Mouse (Mus musculus) T-cell, adult 2 months (primary cell): ENCODE results near the gene E130311K13Rik.

Experiments used
- DNase-seq: peaks from one replicate; pipeline ENCODE4 v3.0.0; 2022; ENCODE audit warnings: low spot score

The E130311K13Rik gene

DNA sequence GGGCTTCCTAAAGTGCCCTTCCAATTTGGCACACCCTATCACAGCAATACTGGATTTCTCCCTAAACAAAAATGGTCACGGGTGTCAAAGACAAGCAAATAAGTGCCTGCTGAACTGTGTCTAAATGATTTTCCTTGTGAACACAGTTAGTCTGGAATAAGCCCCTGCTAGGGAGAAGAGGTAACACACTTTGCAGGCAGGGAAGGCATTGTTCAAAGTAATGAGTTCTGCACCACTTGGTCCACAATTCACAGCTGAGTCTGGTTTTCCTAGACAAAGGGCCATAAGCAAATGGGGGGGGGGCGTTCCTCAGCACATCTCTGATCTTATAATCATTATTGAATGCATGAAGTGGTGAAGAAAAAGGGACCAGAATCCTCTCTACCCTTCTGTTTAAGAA lies 33.5 kb downstream of the E130311K13Rik start:
- no peak for DNase-seq

DNA sequence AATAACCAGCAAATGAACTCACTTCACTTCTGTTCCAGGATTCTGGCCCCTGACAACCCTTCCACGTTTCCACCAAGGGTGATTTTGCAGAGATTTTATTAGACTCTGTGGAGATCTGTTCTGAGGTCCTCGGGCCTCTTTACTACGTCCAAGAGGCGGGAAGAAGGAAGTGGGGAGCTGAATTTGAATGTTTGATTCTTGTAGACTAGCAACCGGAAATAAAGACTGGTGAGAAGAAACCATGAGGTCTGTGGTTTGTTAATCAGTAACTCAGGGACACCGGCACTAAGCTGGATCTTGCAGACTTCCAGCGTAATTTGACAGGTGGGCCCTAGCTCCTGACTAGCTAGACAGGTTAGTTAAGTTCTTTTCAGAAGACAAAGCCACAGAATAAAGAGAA lies 35.6 kb downstream of the E130311K13Rik start:
- peak; percentile 2 for DNase-seq

DNA sequence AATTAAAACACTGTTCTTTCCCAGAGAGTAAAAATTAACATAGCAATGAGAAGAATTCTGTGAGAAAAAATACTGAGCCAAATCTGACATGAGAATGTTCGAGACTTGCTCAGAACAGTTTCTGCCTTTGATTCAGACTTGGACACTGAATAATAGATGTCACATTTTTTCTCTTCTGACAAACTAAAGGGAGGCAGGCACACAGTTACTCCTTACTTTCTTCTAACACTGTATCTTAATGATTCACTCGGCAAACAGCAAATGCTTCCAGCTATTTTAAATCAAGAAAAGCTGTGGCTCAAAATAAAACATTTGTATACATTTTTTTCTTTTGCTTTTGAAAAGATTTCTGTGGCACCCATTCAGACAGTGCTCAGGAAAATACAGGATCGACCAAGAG lies 37.1 kb downstream of the E130311K13Rik start:
- no peak for DNase-seq

DNA sequence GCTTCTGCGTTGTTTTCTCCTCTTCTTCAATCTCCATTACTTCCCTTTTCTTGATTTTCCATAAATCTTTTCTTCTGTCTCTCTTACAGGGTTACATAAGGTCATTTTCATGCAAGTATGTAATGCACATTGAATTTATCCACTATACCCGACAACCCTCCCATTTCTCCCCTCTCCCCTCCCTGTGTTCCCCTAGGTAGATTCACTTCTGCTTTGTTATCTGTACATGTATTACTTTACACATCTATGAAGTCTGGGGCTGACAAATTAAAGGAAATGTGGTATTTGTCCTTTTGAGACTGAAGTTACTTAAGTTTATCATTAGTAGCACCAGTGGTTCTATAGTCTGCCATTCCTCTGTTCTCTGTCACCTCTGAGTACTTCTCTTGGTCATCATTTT lies 48.2 kb downstream of the E130311K13Rik start:
- DNase-seq = no peak

DNA sequence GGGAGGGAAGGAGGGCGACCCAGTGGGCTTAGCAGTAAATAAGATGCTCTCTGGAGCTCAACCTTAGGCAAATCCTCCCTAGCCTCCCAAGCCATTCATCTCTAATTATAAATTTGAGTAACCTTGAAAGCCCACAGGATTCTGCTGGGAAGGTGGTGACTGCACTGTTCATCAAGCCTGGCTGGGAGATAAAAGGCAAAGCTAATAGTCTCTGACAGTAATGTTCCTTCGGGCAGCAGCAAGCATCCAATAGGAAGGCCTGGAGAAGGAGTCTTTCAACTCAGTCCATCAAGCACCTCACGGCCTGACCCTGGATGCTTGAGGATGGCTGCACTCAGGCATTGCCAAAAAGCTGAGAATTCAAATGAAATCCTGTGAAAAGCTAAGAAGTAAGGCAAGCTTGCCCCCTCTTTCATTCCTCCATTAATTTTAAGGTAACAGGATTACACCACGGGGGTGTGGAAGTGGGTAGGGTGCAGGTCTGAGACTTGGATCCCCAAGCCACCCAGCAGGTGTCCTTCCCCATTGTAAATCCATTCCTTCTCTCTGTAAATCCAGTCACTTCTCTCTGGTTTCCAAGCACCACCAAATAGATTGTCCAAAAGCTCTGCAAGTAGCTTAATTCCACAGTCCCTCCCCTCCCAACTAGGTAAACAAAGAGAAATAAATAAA lies 50.1 kb downstream of the E130311K13Rik start:
- no peak for DNase-seq

DNA sequence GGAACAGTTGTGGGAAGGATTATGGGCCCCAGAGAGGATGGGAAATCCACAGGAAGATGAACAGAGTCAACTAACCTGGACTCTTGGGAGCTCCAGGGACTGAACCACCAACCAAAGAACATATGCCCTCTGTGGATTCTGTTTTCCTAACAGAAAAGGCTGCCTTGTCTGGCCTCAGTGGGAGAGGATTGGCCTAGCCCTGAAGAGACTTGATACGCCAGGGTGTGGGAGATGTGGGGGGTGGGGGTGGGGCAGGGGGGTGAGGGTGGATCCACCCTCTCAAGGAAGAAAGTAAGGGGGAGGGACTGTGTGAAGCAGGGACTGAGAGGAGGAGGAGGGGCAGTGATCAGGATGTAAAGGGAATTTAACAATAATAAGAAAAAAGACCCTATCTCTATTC lies 56.5 kb downstream of the E130311K13Rik start:
- no peak for DNase-seq

DNA sequence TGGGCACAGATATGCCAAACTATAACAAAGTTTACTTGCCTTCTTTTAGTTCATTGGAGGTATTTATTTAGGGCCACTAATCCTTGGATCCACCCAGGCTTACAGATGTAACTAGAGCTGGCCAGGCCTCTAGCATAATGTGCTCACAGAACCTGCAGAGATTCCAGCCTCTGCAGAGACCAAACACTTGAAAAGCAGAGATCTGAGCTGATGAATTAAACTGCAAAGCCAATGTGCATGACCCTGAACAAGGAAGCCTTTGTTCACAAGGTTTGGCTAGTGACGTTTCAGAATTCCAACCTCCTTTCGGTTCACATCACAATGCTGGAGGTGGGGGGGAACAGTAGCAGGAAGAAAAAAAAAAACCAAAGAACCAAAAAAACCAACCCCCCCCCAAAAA lies 58.0 kb downstream of the E130311K13Rik start:
- no peak for DNase-seq

DNA sequence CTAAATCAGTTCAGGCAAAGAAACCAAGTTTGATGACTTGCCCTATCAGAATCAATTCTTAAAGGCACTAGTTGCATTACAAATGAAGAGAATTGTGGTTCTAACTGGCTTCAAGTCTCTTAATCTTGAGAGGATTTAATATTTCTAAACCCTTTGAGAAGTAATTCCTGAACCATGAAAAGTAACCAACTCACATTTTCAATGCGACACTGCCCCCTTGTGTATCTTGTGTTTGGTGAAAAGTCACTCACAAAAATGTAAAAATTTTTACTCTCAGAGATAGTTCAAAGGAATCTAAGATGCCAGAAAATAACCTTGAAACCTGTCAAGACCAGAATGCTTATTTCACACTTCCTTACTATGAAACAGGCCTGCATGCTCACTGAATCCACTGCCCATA lies 61.0 kb downstream of the E130311K13Rik start:
- DNase-seq = no peak

DNA sequence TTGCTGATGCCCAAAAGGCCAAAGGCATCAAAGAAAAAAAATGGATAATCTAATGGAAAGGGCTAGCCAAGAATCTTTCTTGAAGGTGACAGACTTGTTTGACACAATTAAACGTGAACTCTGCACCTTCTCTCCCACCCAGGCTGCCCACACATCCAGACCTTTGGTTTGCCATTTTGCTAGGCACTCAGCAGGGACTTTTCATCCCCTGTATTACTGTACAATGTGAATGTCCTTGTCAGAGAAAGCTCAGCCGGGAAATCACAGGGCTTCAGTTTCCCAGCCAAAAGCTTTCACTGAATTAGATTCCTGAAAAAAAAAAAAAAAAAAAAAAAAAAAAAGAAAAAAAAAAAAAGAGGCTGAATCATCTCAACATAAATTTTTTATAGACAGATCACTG lies 64.2 kb downstream of the E130311K13Rik start:
- DNase-seq = no peak
